9 mouse cellular contexts compared by ENCODE assay signal in genomic region chr11:7065388-7065787, GRCm38 (mm10). TPM values are rescaled to one million over a fixed set of nuclear protein-coding genes. Genes with fewer than 3 reads are reported as not detected.
DNase-seq lines count a peak whose midpoint lies in the region; ATAC-seq lines count a peak whose summit lies in the region.
"Had no signal": no experiment of that assay in that cellular context is flagged by ENCODE, and none has a peak within 500 bp of the region (broad histone marks: within the 10 kb centered on the region; RNA-seq: fewer than 3 reads in every experiment).

No protein-coding gene starts in this region.

- H3K9ac ChIP-seq in neural tube, embryonic 11.5 days (ENCODE audit: low read length) = no peak overlapping the region
- no peak overlapping the region for H3K9ac ChIP-seq in limb, embryonic 15.5 days

- no peak for DNase-seq in frontal cortex, postnatal 14 days (ENCODE audit: low spot score in 2 of 2)
- DNase-seq in neural tube, embryonic 11.5 days (ENCODE audit: low spot score) = no peak
- DNase-seq in neural tube, embryonic 10.5 days (ENCODE audit: extremely low spot score, low spot score) = no peak
- DNase-seq in thymus, adult 18-20 months = no peak
- DNase-seq in urinary bladder, adult 2 months (ENCODE audit: low spot score) = no peak
- no peak for DNase-seq in thymus, postnatal 10 days (ENCODE audit: low spot score in 2 of 2)
- DNase-seq: retina, postnatal 1 day had no signal

- 0 out of 2 replicates have a peak, but pooled peaks have one; percentile 7 for ATAC-seq in frontal cortex, adult (ENCODE audit: low TSS enrichment)
- no peak for ATAC-seq in neural tube, embryonic 11.5 days (ENCODE audit: insufficient read depth, low FRiP score, low TSS enrichment)
- ATAC-seq in limb, embryonic 15.5 days (ENCODE audit: insufficient number of reproducible peaks, low FRiP score, low TSS enrichment, low read depth) = no peak; the same call in 1 of the 2 replicates

- H3K9me3 ChIP-seq in neural tube, embryonic 11.5 days (ENCODE audit: control insufficient read depth, low read length) = no peaks in the 10 kb centered on the region
- no peaks in the 10 kb centered on the region for H3K9me3 ChIP-seq in limb, embryonic 15.5 days

- 0 out of 2 replicates have a peak overlapping the region, but pooled peaks have one; percentile 92 for H3K4me2 ChIP-seq in neural tube, embryonic 11.5 days (ENCODE audit: low read depth)
- H3K4me2 ChIP-seq in limb, embryonic 15.5 days = no peak overlapping the region

- WGBS in neural tube, embryonic 11.5 days = 0% methylated on average over 4 of the region's 4 CpGs
- WGBS in limb, embryonic 15.5 days = 11% methylated on average over 4 of the region's 4 CpGs

- no peak overlapping the region for H3K27ac ChIP-seq in neural tube, embryonic 11.5 days (ENCODE audit: low read depth, low read length)
- H3K27ac ChIP-seq in limb, embryonic 15.5 days = no peak overlapping the region

- H3K4me3 ChIP-seq in neural tube, embryonic 11.5 days (ENCODE audit: low read depth, low read length) = no peak overlapping the region
- peak overlapping the region; percentile 60; the same call in 1 of the 2 replicates for H3K4me3 ChIP-seq in limb, embryonic 15.5 days

- peaks cover 26% of the 10 kb centered on the region for H3K27me3 ChIP-seq in neural tube, embryonic 11.5 days (ENCODE audit: control insufficient read depth, insufficient read depth, low read length)
- H3K27me3 ChIP-seq in limb, embryonic 15.5 days = peaks cover 65% of the 10 kb centered on the region

- no peaks in the 10 kb centered on the region for H3K36me3 ChIP-seq in neural tube, embryonic 11.5 days (ENCODE audit: control insufficient read depth, insufficient read depth, low read length)
- H3K36me3 ChIP-seq in limb, embryonic 15.5 days = no peaks in the 10 kb centered on the region

- peaks cover 9% of the 10 kb centered on the region; the same call in 1 of the 2 replicates for H3K4me1 ChIP-seq in neural tube, embryonic 11.5 days (ENCODE audit: control insufficient read depth, insufficient read depth, low read length)
- peaks cover 34% of the 10 kb centered on the region for H3K4me1 ChIP-seq in limb, embryonic 15.5 days

RNA-seq across cellular contexts. Expression of gene Adcy1, which starts 2.1 kb away (rescaled TPM):
- polyA plus RNA-seq in neural tube, embryonic 11.5 days (2014; fragmentation: Nextera tagmentation; extraction: Ambion mirVana) = 1.6 and 2.0 TPM in 2 replicates
- polyA plus RNA-seq in limb, embryonic 15.5 days (2015; fragmentation: Nextera tagmentation; extraction: Ambion mirVana) = 1.0 and 1.2 TPM in 2 replicates
- polyA plus RNA-seq in urinary bladder, adult 2 months (2012; rRNA removed) = 2.0 and 2.9 TPM in 2 replicates
